Mouse (Mus musculus) spleen, adult 2 months (tissue): Measurements from ENCODE around the gene Wasf2.

ENCODE experiments used
- CTCF ChIP-seq: fragments of 200-500 bp; IDR thresholded peaks from 2 replicates; pipeline ENCODE4 v1.5.1; 2011; ENCODE audit warnings: mild to moderate bottlenecking, inconsistent platforms; ENCODE audit not compliant: insufficient read depth, insufficient read length, insufficient replicate concordance; ENCODE audit errors: extremely low read depth
- POLR2A ChIP-seq: fragments of 200-500 bp; IDR thresholded peaks from 2 replicates; pipeline ENCODE4 v1.6.1; 2011; ENCODE audit warnings: low read depth, low read length, inconsistent platforms

DNA sequence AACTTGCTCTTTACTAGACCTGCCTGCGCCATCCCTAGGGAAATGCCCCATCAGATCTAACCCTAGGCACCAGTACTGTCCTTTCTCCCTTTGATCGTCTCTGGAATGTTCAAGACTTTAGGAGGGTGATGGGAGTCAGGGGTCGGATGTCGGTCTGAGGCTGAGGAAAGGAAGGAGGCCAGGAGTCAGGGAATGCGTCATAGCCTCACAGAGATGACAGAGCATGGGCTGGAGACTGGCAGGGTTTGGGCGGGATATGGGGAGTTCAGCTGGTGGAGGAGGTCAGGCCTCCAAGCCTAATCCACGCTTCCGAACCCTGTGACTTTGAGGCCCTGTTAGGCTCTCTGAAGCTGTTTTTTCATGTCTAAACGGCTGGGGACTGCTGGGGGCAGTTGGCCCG lies 83.4 kb downstream of the Wasf2 start:
- TF ChIP-seq CTCF (no peak), POLR2A (no peak)
